Mouse (Mus musculus): ENCODE measurements at regions not wholly inside any gene's neighbourhood (a gene's known extent, or its start where the extent isn't known, plus 50 kb on each side); places are given as distances from the start of the nearest gene placed in this dataset.

- Histone ChIP-seq H3K4me1 (ENCODE audit: control insufficient read depth, insufficient read depth, low read length) (no peaks in the 10 kb centered on the region), H3K4me3 (replicated peaks; ENCODE audit: extremely low read depth, low read depth, low read length) (no peak overlapping the region)
- no peak for TF ChIP-seq POLR2A (IDR thresholded peaks at IDR 0.05; ENCODE audit: borderline replicate concordance, extremely low read depth, low read depth, low read length)
- TF ChIP-seq CTCF (IDR thresholded peaks at IDR 0.05; ENCODE audit: insufficient read depth, low read length) = no peak
- DNase-seq = no peak
Measured at GRCm38 (mm10) chr9:93846411-93846810, 691.5 kb downstream of the 1190002N15Rik start.

- Histone ChIP-seq H3K4me1 (ENCODE audit: control insufficient read depth, insufficient read depth, low read length) (no peaks in the 10 kb centered on the region), H3K4me3 (replicated peaks; ENCODE audit: extremely low read depth, low read depth, low read length) (no peak overlapping the region)
- no peak for TF ChIP-seq POLR2A (IDR thresholded peaks at IDR 0.05; ENCODE audit: borderline replicate concordance, extremely low read depth, low read depth, low read length)
- no peak for TF ChIP-seq CTCF (IDR thresholded peaks at IDR 0.05; ENCODE audit: insufficient read depth, low read length)
- DNase-seq = no peak
- 78% methylated on average over 5 of the region's 5 CpGs for WGBS
Measured at GRCm38 (mm10) chr9:93843869-93844268, 694.0 kb downstream of the 1190002N15Rik start.
